Mouse (Mus musculus): Measurements from ENCODE around the gene Hck. TPM values are rescaled to one million over a fixed set of nuclear protein-coding genes. Genes with fewer than 3 reads are reported as not detected.
A peak's percentile ranks its signal among the peaks of the same experiment; 100 is the strongest.

Hck gene
- polyA plus RNA-seq (2015; fragmentation: Nextera tagmentation; extraction: Ambion mirVana): 5.8 and 7.3 TPM in 2 replicates

DNA sequence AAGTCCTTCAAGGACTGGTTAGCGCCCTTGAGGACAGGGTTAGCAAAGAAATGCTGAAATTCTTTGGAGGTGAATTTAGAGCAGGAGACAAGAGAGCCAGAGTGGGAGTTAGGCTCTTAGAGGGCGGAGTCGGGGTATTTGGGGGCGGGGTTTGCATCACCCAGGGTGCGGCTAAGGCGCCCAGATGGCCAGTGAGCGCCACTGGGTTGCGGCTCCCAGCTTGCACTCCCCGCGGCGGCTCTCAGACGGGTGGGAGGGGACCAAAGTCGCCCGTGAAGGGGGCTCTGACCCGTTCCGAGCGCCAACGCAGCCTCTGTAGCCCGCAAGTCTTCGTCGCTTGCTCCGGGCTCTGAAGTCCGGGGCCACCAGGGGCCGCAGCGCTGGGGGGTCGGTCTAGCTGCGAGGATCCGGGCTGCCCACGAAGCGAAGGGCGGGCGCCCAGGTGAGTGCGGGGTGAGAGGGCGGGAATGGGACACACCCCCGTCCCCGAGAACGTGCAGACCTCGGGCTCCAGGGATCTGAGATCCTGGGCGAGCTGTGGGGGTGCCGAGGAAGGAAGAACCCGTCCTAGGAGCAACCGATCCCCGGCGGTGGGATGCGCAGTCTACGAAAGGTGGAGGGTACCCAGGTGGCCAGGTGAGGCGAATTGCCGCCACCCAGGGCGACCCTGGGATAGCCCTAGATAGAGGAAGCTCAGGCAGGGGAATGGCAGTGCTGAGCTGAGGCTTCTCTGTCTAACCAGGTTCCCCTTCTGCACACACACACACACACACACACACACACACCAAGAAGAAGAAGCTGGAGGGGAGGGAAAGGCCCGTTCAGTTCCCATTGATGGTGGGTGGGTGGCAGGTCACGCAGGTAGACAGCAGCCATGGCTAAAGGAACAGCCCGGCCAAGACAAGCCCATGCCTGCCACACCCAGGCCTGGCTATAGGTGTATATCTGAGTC lies at the start of gene Hck:
Gene Hck (plus strand): TSS at position 156 of the 952 bp plus-strand sequence.
- peak; percentile 26 for DNase-seq (ENCODE audit: low spot score)

DNA sequence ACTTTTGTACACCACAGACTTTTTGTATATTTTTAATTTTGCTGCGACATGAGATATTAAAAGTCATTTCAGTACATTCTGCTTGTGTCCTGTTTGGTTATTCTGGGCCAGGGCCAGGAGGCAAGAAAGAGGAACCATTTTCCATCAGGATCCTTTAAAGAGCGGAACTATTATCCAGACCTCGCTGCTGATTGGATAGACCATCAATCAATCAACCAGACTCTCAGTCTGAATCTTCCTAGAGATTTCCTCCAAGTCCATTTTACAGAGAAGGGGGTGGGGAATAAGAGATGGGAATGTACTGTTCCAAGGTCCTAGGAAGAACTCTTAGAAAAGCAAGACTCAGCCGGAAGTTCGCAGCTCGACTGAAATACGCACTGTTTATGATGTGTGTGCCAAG lies 48.1 kb upstream of the Hck start:
- DNase-seq (ENCODE audit: low spot score): no peak

DNA sequence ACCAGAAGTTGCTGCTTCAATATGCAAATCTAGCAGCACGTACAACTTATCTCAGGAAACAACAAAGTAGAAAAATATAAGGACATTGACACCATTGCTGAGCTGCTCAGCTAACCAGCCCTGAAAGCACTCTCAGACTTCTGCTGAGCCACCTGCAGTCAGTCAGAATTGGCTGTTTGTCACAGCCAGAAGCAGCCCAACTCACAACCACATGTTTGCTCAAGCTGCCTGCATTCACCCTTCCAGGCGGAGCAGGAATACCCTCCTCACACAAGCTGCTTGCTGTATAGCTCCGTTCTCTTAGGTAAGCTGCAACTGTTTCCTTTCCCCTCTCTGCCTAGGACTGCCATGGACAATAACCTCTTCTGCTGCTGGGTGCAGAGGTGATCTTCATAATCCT lies 44.9 kb upstream of the Hck start:
- DNase-seq (ENCODE audit: low spot score): no peak

DNA sequence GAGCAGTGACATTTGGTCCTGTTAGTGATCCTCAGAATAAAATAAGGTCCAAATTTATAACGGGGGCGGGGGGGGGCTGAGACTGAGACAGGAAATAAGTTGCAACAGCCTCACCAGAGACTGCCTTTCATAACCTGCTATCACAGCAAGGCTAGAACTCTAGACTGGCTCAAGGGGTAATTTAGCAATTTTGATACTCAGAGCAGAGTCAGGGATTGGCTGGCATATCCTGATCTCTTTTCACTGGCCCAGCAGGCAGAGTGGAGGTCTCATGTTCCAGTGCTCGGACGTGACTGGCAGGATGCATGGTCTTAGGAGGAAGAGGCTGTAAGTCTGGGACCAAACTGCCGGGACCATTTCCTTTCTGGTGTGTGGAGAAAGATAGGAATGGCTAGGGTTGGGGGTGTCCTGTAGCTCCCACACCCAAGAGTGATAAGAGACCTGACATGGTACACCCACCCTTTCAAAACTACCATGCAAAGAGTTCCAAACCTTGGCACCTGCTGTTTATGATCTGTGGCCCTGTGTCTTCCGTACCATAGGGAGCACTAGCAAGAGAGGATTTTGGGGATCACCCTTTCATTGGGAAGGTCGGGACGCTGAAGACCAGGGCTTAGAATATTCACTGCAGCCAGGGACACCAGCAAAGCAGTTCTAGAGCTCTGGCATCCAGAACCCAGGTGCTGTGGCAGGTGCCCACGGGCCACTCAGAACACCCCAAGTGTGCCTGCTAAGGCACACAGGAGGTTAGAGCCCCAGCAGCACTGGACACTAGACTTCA lies 43.9 kb upstream of the Hck start:
- no peak for DNase-seq (ENCODE audit: low spot score)

DNA sequence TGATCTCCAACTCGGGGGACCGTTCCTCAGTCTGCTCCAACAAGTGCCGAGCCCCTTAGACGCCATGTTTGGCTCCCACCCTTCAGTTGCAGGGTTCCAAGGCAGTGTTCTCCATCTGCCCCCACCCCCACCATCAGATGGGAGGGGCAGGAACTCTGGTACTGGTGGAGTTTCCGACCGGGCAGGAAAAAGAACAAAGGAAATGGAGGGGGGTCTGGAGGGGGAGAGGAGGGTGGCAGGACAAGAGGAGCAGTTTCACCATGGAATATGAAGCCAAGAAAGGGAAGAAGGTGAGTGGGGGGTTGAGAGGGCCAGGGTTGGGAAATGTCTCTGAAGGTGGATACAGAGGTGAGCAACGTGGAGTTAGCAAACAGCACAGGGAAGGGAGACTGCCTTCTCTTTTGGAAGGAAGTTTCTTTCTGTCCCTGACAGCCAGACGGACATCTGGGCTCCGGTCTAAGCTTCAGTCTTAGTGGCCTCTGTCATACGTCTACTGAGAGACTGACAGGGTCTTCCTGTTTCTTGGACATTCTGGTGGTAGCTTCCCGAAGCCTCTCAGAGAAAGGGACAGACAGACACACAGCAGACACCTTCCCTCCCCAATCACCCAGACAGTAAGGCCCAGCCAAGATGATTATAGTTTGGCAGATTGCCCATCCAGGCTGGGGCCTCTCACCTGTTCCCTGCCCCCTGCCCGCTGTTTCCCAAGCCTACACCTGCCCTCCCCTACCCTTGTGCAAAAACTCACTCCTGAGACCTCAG lies 42.3 kb upstream of the Hck start, which contains the start of gene Ccm2l:
Gene Ccm2l (plus strand): TSS at position 209 of the 762 bp plus-strand sequence.
- DNase-seq (ENCODE audit: low spot score): no peak

DNA sequence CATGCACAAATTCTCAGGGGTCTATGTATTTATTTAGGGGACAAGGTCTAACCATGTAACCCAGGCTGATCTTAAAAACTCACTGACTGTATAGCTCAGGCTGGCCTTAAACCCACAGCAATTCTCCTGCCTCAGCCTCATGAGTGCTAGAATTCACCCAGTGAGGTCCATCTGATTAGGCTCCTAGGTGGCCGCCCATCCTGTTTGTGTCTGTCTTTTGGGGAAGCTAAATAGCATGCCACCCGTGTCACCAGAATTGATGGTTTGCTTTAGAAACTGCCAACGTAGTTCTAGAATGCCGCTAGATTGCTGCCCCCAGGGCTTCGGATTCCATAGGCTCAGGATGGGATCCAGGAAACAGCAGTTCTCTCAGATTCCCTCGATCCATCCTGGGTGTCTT lies 41.3 kb upstream of the Hck start:
- DNase-seq (ENCODE audit: low spot score): no peak

DNA sequence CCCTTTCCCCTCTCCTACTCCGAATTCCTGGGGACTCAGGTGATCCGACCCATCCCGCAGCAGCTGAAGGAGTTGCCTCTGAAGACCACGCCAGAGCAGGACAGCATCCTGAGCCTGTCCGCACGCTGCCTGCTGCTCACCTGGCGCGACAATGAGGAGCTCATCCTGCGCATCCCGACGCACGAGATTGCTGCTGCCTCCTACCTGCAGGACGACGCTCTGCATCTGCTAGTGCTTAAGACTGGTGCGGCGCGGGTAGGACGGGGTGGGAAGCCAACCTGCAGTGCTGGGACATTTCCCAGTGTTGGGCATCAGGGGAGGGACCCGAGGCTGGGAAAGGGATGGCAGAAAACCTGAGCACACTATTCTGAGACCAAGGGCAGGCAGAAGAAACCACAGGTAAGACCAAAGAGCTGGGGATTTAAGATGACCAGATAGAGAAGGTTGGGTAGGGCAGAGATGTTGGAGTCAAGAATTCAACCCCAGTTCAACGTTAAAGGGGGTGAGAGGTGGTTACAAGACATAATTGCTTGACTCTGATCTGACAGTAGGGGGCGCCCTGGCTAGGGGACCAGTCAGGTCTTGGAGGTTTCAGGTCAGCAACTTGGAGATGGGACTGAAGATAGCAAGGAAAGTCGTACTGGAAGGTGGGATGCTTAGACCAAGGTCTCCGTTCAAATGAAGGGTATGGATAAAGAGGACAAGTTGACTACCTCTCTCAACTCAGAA lies 37.3 kb upstream of the Hck start:
- DNase-seq (ENCODE audit: low spot score): no peak

DNA sequence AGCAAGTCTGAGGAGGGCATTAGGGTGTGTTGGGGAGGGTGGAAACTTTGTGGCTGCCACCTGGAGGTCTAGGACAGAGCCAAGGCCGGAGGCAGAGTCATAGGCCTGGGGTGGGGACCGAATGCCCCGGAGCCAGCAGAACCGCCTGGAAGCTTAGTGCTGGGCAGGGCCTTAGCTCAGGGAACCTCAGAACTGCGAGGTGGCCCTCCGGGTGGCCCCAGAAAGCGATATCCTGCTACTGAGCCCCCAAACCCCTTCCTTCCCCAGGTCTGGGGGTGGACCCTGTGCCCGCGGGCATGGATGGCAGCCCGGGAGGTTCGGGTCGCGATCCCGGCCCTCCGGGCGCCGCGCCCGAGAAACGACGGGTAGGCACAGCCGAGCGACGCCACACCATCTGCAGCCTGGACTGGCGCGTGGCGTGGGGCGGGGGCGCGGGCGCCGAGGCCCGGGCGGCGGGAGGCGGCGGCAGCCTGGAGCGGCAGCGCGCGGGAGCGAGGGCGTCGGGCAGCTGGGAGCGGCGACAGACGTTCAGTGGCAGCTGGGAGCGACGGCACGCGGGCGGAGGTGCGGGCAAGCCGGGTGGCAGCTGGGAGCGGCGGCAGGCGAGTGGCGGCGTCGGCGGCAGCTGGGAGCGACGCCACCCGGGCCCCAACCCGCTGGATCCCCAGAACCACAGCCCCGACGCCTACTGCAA lies 36.6 kb upstream of the Hck start:
- DNase-seq (ENCODE audit: low spot score): no peak

DNA sequence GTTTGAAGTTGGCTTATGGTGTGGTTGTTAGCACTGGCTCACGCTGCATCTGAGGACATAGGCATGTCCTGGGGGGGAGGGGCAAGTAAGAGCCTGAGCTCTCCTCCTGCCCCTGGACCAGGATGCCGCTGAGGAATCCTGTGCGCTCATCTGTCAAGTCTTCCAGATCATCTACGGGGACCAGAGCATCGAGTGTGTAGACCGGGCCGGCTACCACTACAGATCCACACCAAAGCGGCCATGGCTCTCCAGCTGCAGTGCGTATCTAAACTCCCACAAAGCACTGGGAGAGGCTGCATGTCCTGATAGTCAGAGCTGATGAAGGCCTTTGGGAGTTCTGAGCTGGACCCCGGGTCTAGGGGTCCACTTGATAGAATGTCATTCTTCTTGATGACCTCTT lies 33.6 kb upstream of the Hck start:
- DNase-seq (ENCODE audit: low spot score): no peak

DNA sequence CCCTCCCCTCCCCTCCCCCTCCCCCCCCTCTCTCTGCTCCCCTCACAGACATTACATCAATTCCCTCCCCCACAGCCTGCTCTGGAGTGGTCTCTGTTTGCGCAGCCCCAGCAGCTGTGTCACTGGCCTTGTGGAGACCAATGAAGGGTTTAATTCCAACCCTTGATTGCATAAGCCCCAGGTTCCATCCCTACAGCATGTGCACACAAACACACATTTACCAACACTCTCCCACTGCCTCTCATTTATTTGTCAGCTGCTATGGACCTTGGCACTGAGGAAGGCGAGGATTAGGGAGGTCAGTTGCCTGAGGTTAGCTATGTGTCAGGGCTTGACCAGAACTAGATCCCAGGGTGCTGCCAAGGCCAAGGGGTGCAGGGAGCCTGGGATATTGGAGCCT lies 32.3 kb upstream of the Hck start:
- DNase-seq (ENCODE audit: low spot score): no peak

DNA sequence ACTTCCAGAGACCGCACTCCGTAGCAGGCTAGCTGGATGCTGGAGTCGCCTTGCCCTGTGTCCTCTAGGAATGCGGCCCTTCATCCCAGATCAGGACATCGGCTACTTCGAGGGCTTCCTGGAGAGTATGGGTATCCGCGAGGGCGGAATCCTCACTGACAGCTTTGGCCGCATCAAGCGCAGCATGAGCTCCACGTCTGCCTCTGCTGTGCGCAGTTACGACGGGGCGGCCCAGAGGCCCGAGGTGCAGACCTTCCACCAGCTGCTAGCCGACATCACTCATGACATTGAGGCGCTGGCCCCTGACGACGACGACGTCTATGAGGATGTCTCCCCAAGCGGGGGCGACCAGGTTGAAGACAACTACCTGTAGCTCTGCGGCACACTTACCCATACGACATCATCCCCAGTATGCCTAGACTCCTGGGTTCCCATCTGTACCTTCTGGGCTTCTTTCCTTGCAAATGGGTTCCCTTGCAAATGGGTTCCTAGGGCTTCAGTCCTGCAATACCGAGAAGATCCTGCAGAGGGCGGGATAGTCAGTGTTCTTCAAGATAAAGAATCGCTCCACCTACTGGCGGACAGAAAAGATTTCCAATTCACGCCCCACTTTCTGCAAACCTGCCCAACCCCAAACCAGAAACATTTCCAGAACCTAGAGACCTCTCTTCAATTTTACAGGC lies 27.3 kb upstream of the Hck start:
- DNase-seq (ENCODE audit: low spot score): peak; percentile 88

DNA sequence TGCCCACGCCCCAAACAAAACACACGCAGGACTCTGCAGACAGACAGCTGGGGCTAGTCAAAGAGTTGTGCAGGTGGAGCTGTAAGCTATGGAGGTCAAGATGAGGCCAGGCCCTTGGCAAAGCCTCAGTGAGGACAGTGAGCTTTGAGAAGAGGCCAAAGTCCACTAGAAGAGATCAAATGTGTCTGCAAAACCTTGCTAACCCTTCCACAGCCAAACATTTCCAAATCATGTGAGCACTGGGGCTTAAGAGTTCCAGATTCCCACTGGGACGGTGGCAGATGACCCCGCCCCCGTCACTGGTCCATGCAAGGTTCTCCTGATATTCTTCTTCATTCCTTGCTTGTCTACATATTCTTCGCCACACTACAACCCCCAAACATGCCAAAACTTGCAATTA lies 26.4 kb upstream of the Hck start:
- DNase-seq (ENCODE audit: low spot score): no peak

DNA sequence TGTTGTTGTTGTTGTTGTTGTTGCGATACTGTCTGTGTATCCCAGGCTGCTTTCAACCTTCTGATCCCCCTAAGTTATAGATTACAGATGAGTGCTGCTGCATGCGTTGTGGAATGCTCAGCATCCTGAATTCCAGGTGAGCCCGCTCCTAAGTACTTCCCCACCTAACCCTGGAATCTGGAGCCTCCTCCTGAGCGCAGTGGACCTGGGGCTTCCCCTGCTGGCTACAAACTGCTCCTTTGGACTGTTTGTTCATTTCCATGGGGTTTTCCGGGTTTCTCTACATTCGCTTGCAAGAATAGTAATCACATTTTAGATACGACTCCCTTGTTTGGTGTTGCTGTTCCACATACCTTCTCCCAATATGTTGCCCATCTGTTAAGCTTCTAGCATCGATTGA lies 25.0 kb upstream of the Hck start:
- no peak for DNase-seq (ENCODE audit: low spot score)

DNA sequence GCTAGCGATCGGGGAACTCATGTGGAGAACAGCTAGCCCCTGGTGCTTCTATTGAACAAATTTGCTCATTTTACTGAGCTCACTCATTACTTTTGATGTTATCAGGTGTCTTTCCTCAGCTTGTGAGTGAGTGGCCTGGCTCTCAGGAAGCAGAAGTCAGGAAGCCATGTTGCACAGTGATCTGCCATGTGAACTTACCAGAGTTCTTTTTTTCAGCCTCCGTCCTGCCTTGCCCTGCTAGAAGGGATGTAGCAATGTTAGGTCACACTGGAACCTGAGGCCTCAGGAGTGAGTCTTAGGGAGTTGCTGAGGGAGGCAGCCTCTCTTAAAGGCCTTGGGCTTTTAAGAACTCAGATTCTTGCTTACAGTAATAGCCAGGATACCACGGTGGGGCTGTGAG lies 24.4 kb upstream of the Hck start:
- DNase-seq (ENCODE audit: low spot score): no peak

DNA sequence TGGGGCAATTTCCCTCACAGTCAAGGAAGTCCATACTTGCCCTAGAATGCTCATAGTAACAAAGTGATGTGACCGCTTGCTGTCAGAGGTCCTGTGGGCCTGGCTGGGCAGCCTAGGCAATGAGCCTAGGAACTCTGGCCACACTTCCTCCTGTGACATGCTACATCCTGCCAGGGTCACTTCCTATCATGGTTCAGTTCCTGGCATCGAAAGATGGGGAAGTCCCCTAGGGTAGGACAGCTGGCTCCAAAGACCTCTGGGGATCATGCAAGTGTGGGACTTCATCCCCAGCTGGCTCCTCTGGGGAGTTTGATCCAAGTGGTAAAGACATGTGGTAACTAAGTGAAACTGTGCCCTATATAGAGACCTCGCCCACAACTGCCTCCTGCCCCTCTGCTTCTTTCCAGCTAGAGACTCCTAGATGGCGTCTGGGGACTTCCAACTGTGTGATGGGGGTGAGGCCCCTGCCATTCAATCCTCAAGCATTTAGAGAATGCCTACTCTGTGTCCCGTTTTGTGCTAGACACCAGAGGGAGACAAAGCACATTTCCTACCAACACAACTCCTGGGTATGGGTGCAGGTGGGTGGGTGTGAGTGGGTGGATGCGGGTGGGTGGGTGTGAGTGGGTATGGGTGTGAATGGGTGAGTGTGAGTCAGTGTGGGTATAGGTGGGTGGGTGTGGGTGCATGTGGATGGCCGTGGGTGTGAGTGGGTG lies 23.8 kb upstream of the Hck start:
- DNase-seq (ENCODE audit: low spot score): no peak

DNA sequence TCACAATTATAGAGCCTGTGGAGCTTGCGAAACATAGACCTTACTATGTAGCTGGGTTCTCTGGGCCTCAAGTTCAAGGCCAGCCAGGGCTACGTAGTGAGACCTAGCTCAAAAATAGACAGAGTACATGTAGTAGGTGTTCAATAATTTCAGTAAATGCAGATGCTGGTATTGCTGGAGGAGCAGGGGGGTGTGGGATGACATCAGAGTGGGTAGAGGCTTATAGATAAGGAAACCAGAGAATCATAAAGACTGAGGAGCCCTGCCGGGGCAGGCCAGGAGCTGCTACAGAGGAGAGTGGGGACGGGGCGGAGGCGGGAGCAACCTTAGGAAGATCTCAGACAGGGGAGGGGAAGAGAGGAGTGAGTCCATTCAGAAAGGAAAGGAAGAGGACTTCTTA lies 22.7 kb upstream of the Hck start:
- no peak for DNase-seq (ENCODE audit: low spot score)

DNA sequence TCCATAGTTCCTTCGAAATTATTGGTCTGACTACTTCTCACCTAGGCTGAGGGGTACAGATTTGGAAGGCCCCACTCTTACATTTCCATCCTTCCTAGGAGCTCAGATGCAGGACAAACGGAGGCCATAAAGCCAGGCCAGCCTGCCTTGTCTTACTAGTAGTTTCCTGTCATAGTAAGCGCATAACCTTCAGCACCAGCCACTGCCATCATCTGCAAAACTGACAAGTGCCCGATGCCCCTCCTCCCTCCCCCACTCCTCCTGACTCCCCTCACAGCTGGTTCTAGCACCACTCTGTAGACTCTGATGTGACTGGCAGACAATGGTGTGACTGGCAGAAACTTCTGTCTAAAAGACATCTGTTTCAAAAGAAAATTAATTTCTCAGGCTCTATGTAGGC lies 22.1 kb upstream of the Hck start:
- no peak for DNase-seq (ENCODE audit: low spot score)

DNA sequence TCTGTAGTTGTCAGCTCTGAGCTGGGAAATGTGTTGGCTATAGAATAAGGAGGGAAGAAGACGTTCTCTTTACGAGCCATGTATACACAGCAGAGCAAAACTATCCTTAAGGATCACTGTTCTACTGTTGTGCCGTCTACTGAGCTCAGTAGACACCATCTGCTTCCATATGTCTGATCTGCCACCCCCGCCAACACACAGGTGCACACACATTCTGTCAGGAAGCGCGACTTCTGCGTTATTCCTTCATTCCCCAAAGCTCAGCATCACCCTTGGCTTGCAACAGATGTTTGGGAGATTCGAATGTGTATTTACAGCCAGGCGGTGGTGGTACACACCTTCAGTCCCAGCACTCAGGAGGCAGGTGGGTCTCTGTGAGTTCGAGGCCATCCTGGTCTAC lies 21.2 kb upstream of the Hck start:
- no peak for DNase-seq (ENCODE audit: low spot score)

DNA sequence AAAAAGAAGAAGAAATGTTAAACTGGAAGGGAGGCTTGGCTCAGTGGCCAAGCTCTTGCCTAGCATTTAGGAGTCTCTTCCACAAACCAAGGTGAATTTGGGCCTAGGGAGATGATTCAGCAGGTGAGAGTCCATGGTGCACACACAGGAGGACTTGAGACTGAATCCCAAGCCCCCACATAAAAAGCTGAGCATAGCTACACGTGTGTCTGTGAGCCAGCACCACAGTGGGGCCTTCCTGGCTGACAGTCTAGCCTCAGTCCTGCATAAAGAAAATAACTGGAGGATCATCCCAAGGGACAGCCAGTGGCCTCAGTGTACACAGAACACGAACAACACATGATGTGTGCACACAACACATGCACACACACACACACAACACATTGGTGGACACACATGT lies 19.0 kb upstream of the Hck start:
- no peak for DNase-seq (ENCODE audit: low spot score)

Data from thymus, postnatal 0 days (tissue).